Mouse (Mus musculus) olfactory bulb, adult 2 months (tissue): ENCODE results near the gene Shroom3. TPM values are rescaled to one million over a fixed set of nuclear protein-coding genes. Genes with fewer than 3 reads are reported as not detected.

Experiments used
- H3K27ac ChIP-seq: fragments of 200-500 bp; 2 replicates; pipeline ENCODE4 v1.5.1; 2012; ENCODE audit warnings: low read depth, low read length; ENCODE audit not compliant: insufficient read depth
- H3K4me1 ChIP-seq: fragments of 200-500 bp; 2 replicates; pipeline ENCODE4 v1.6.1; 2012; ENCODE audit warnings: low read length; ENCODE audit not compliant: control insufficient read depth, insufficient read depth
- H3K4me3 ChIP-seq: fragments of 200-500 bp; 2 replicates; pipeline ENCODE4 v1.5.1; 2012; ENCODE audit warnings: mild to moderate bottlenecking, low read depth, low read length, moderate library complexity; ENCODE audit not compliant: insufficient read depth
- CTCF ChIP-seq: fragments of 200-500 bp; IDR thresholded peaks from 2 replicates; pipeline ENCODE4 v1.5.1; 2012; ENCODE audit warnings: low read depth, mild to moderate bottlenecking, low read length, moderate library complexity; ENCODE audit not compliant: insufficient read depth
- POLR2A ChIP-seq: fragments of 200-500 bp; IDR thresholded peaks from 2 replicates; pipeline ENCODE4 v1.6.1; 2012; ENCODE audit warnings: mild to moderate bottlenecking, low read depth, low read length, moderate library complexity; ENCODE audit not compliant: insufficient read depth
- WGBS: fragments of 180-500 bp; shearing (Covaris S2); methylation state at CpG from one replicate; pipeline ENCODE4 v1.1.7; 2018; 5-methylcytosine and 5-hydroxymethylcytosine counted together
- polyA plus RNA-seq: library from polyadenylated mRNA; stranded (reverse); fragments of >200 nt; gene quantifications from 2 replicates; pipeline ENCODE4 v1.2.4, GENCODE M21; 2012; ENCODE audit warnings: low replicate concordance; ENCODE audit not compliant: missing spikeins, insufficient read depth, insufficient read length

Gene Shroom3
- polyA plus RNA-seq, 1 experiment, result not detected

GRCm38 (mm10) chr5:92774893-92775292, 91.7 kb downstream of the Shroom3 start:
- 90% methylated on average over 3 of the region's 3 CpGs for WGBS
- H3K4me1 ChIP-seq, result peaks cover 2% of the 10 kb centered on the region; the same call in 1 of the 2 replicates
- TF ChIP-seq POLR2A (no peak), CTCF (no peak)
- no peak overlapping the region for H3K4me3 ChIP-seq
- H3K27ac ChIP-seq, result peak overlapping the region; percentile 94

DNA sequence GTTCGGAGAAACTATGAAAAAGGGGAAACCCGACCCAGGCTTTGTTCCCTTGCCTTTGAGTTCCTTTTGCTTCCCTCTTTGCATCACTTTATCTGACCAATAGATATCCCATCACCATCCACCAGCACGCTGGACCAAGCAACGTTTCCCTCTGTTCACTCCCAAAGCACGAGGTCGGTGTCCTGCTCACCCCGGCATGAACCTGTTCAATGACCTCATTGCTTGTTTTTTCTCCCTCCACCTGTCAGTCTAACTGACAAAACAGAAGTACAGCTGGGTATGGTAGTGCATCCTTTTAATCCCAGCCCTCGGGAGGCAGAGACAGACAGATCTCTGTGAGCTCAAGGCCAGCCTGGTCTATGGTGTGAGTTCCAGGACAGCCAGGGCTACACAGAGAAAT, 95.2 kb downstream of the Shroom3 start:
- 74% methylated on average over 8 of the region's 8 CpGs for WGBS
- Histone ChIP-seq H3K4me3 (no peak overlapping the region), H3K27ac (no peak overlapping the region), H3K4me1 (no peaks in the 10 kb centered on the region)
- TF ChIP-seq CTCF (no peak), POLR2A (no peak)

- Histone ChIP-seq H3K4me3 (no peak overlapping the region), H3K4me1 (no peaks in the 10 kb centered on the region), H3K27ac (no peak overlapping the region)
- no peak for TF ChIP-seq CTCF
- no peak for TF ChIP-seq POLR2A
Observed at GRCm38 (mm10) chr5:92781082-92781481, 97.8 kb downstream of the Shroom3 start.

- TF ChIP-seq POLR2A, result no peak
- TF ChIP-seq CTCF, result no peak
- Histone ChIP-seq H3K27ac (no peak overlapping the region), H3K4me1 (no peaks in the 10 kb centered on the region), H3K4me3 (no peak overlapping the region)
- WGBS, result 64% methylated on average over 6 of the region's 6 CpGs
Observed at GRCm38 (mm10) chr5:92784037-92784860, 101.0 kb downstream of the Shroom3 start.

- Histone ChIP-seq H3K4me3 (no peak overlapping the region), H3K27ac (no peak overlapping the region), H3K4me1 (no peaks in the 10 kb centered on the region)
- WGBS, result 83% methylated on average over 11 of the region's 11 CpGs
- no peak for TF ChIP-seq CTCF
- no peak for TF ChIP-seq POLR2A
Observed at GRCm38 (mm10) chr5:92785870-92786436, 102.7 kb downstream of the Shroom3 start.

DNA sequence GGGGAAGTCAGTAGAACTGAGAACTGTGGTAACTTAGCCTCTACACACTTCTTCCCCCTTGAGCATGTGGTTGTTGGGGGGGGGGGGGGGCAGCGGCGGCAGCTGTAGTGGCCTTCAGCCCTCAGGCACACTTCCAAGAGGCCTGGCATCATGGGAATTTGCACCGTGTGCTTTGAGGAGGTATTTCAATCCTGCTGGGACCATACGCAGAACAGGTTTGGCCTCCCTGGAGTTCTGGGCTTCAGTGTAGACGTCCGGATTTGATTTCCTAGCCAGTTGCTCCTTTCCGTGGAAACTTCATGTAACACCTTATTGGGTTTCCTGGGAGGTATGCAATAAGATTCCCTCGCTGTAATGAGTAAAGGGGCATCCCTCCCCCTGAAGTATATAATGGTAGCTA, 105.8 kb downstream of the Shroom3 start:
- no peak overlapping the region for H3K27ac ChIP-seq
- no peak for TF ChIP-seq CTCF
- no peak for TF ChIP-seq POLR2A
- H3K4me3 ChIP-seq, result no peak overlapping the region
- no peaks in the 10 kb centered on the region for H3K4me1 ChIP-seq
- WGBS, result 57% methylated on average over 8 of the region's 8 CpGs

DNA sequence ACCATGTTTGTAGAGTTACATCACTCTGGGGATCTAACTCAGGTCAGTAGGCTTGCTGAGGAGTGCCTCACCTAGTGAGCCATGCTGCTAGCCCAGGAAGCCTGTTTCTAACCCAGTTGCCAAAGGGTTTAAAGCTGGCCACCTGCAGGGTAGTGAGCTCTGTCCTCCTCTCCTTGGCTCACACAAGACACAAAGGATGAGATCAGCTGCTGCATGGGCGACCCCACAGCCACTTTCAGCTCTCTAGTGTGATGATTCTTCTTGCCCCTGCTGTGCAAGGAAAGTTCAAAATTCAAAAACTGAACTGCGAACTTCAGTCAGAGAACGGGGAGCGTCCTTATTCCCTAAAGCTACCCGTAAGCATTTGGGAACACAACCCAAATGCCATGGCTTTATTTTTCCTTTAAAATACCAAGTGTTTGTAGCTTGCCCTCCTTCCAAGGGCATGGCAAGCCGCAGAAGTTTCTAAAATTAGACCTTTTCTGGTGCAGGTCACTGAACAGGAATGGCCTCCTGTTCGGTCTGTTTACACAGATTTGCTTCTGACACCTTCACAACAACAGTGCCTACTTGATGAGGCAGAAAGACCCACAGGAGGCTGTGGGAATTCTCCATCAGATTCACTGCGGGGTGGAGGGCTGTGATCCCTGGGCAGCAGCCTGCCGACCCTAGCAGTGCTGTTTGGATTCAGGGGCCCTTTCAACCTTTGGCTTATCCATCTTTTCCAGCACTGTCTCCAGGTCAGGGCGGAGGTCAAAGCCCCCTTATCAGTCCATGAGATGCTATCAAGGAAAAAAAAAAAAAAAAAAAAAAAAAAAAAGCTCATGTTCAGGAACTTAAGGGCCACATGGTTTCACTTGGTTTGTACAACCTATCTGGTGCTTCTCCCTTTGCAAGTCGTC, 113.1 kb downstream of the Shroom3 start:
- Histone ChIP-seq H3K27ac (no peak overlapping the region), H3K4me1 (no peaks in the 10 kb centered on the region), H3K4me3 (no peak overlapping the region)
- TF ChIP-seq POLR2A (no peak), CTCF (no peak)
- 50% methylated on average over 11 of the region's 11 CpGs for WGBS

DNA sequence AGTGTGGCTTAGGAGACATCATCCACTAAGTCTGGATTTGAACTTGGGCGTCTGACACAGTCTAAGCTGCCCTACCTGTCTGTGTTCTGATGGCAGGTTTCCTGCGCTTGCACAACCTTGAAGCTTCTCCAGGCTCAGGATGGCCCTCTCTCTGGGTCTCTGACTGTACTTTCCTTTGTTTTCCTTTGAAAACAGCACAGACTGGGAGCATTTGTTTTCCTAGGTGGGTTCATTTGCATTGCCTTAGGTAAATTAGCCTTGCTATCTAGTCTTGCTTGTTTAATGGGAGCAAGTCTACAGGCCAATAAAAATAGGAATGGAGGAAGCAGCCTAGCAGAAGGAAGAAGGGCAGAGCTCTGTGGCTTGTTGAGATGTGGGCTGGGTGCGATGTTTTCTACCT, 114.7 kb downstream of the Shroom3 start:
- Histone ChIP-seq H3K27ac (no peak overlapping the region), H3K4me1 (no peaks in the 10 kb centered on the region), H3K4me3 (no peak overlapping the region)
- 91% methylated on average over 3 of the region's 3 CpGs for WGBS
- TF ChIP-seq CTCF (no peak), POLR2A (no peak)

- no peak overlapping the region for H3K4me3 ChIP-seq
- H3K4me1 ChIP-seq, result peaks cover 6% of the 10 kb centered on the region
- TF ChIP-seq CTCF (no peak), POLR2A (no peak)
- WGBS, result 45% methylated on average over 7 of the region's 7 CpGs
- no peak overlapping the region for H3K27ac ChIP-seq
Observed at GRCm38 (mm10) chr5:92804379-92804778, 121.1 kb downstream of the Shroom3 start.
